Mouse (Mus musculus) ovary, adult 2 months (tissue): ENCODE results near the gene Olfr1079. TPM values are rescaled to one million over a fixed set of nuclear protein-coding genes. Genes with fewer than 3 reads are reported as not detected.

Source experiments
- polyA plus RNA-seq: library from polyadenylated mRNA; depleted of rRNA; stranded (reverse); fragments of >200 nt; gene quantifications from 2 replicates; pipeline ENCODE4 v1.2.3, GENCODE M21; 2012; rRNA removed

Olfr1079 gene
- polyA plus RNA-seq = not detected in 2 replicates

DNA sequence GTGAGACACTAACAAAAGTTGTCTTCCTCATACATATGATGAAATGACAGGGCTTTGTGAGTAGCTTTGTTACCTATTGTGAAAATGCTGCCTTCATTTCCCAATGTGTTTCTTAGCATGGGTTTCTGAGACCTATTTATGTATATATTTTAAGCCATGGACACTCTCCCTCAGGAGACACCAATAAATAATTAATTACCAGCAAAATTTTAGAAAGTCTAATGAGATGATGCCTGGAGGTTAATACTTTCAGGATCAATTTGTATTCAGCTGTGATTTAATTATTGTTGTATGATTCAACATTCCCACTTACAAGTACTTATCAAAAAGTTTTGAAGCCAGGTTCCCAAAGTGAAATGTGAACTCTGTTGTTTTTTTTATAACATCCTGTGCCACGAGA, at the start of gene Olfr1079:
Gene Olfr1079, minus strand, starts transcription at position 101 of the 400 bp plus-strand sequence.

DNA sequence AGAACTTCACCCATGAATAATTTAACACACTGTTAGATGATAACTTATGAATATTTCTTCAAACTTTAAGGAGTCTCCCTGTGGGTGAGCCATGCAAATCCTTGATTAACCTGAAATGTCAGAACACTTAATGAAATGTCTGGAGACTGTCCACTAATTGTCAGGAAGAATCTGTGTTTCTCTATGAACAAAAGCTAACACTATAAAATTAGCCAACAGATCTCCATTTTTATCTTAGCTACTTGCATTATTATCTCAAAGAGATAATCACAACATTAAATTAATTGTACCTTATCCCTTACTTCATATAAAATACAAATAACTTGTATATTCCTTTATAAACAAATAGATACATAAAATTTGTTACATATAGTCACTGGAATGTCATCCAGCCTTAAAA, 15.9 kb upstream of the Olfr1079 start, which contains the start of gene Olfr1080:
Gene Olfr1080, minus strand, starts transcription at position 101 of the 400 bp plus-strand sequence.

DNA sequence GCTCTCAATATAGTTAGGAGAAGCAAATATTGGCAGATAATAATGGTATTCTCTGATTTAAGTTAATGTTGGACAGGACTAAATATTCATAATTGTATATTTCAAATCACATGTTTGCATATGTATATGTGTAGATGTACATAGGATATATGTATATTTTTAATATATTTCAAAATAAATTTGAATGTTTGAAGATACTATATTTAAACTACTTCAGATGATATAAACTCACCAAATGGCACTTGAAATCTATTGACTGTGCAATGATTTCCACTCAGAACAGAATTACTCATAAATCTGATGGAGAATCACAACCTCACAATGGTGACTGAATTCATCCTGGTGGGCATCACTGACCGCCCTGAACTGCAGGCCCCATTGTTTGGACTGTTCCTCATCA, 34.1 kb downstream of the Olfr1079 start, which contains the start of gene Olfr1076:
Gene Olfr1076, plus strand, starts transcription at position 301 of the 400 bp plus-strand sequence.

DNA sequence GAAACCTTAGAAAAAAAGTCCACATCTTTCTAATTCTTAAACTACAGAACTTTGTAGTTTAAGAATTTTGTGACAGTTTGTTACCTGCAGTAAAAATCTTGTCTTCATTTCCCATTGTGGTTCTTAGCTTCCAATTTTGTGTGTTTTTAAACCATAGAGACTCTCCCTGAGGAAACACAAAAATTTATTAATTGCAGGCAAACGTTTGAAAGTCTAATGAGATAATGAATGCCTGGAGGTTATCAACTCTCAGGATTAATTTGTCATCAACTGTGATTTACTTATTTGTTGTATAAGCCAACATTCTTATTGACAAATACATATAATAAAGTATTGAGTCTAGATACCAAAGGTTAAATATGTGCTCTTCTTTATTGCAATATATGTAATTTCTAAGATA, 55.0 kb downstream of the Olfr1079 start, which contains the start of gene Olfr228:
Gene Olfr228, minus strand, starts transcription at position 101 of the 400 bp plus-strand sequence.

Other genes with a start within 250 kb of the Olfr1079 start
- not detected in 2 replicates for gene Olfr1053, start 227.2 kb downstream of the Olfr1079 start, polyA plus RNA-seq
- gene Olfr1054, start 207.0 kb downstream of the Olfr1079 start, polyA plus RNA-seq = not detected in 2 replicates
- gene Olfr1055, start 192.2 kb downstream of the Olfr1079 start, polyA plus RNA-seq = not detected in 2 replicates
- not detected in 2 replicates for gene Olfr1056, start 180.0 kb downstream of the Olfr1079 start, polyA plus RNA-seq
- not detected in 2 replicates for gene Olfr1057, start 164.1 kb downstream of the Olfr1079 start, polyA plus RNA-seq
- gene Olfr1058, start 153.9 kb downstream of the Olfr1079 start, polyA plus RNA-seq = not detected in 2 replicates
- gene Olfr1061, start 128.4 kb downstream of the Olfr1079 start, polyA plus RNA-seq = not detected in 2 replicates
- gene Olfr1062, start 115.7 kb downstream of the Olfr1079 start, polyA plus RNA-seq = not detected in 2 replicates
- gene Olfr1065, start 91.9 kb downstream of the Olfr1079 start, polyA plus RNA-seq = not detected in 2 replicates
- gene Olfr1066, start 86.2 kb downstream of the Olfr1079 start, polyA plus RNA-seq = not detected in 2 replicates
- gene Olfr228, start 55.1 kb downstream of the Olfr1079 start, polyA plus RNA-seq = not detected in 2 replicates
- gene Olfr1076, start 34.0 kb downstream of the Olfr1079 start, polyA plus RNA-seq = not detected in 2 replicates
- not detected in 2 replicates for gene Olfr1080, start 15.8 kb upstream of the Olfr1079 start, polyA plus RNA-seq
- gene Olfr1082, start 56.5 kb upstream of the Olfr1079 start, polyA plus RNA-seq = not detected in 2 replicates
- gene Olfr1084, start 97.2 kb upstream of the Olfr1079 start, polyA plus RNA-seq = not detected in 2 replicates
- not detected in 2 replicates for gene Olfr1085, start 119.5 kb upstream of the Olfr1079 start, polyA plus RNA-seq
- not detected in 2 replicates for gene Olfr1086, start 137.6 kb upstream of the Olfr1079 start, polyA plus RNA-seq
- not detected in 2 replicates for gene Olfr1087, start 155.9 kb upstream of the Olfr1079 start, polyA plus RNA-seq
- gene Olfr1089, start 191.2 kb upstream of the Olfr1079 start, polyA plus RNA-seq = not detected in 2 replicates
- not detected in 2 replicates for gene Olfr1090, start 216.5 kb upstream of the Olfr1079 start, polyA plus RNA-seq
- gene Olfr1093, start 240.0 kb upstream of the Olfr1079 start, polyA plus RNA-seq = not detected in 2 replicates